Mouse (Mus musculus) embryo, embryonic 9.5 days (tissue): ENCODE measurements around the gene Gm10352.
"Not testable (repeated sequence)": the region's sequence is repeated elsewhere in the genome, so short reads cannot be mapped to it uniquely, and the experiment has no call there.

Experiments used
- DNase-seq: peaks from one replicate; pipeline ENCODE4 v3.0.0-alpha.2; 2017; ENCODE audit errors: extremely low spot score

The Gm10352 gene

GRCm38 (mm10) chrY:2900689-2901088 lies at the start of gene Gm10352:
Gm10352 (plus strand) TSS chrY:2900989.
- DNase-seq = not testable (repeated sequence)

DNA sequence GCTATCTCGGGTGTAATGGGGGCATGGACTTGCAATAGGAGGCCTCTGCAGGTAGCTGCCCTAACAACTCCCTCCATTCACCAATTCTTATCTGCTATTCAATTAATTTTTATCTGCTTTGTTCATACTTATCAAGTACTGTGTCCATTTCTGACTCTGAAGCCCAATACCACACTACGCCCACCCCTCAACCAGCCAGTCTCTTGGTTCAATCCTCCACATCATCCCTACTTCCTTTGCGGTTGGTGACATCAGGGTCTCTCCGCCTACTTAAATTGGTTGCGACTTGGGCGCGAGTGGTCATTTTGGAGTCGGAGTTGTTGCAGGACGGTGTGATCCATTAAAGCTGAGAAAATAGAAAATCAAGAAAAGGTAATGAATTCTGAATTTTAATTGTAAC lies 31.5 kb downstream of the Gm10352 start, which contains the start of gene Gm29289:
Gene Gm29289 (plus strand): TSS at position 301 of the 400 bp plus-strand sequence.
- not testable (repeated sequence) for DNase-seq
